Mouse (Mus musculus): ENCODE measurements around the gene Rhoa.

DNA sequence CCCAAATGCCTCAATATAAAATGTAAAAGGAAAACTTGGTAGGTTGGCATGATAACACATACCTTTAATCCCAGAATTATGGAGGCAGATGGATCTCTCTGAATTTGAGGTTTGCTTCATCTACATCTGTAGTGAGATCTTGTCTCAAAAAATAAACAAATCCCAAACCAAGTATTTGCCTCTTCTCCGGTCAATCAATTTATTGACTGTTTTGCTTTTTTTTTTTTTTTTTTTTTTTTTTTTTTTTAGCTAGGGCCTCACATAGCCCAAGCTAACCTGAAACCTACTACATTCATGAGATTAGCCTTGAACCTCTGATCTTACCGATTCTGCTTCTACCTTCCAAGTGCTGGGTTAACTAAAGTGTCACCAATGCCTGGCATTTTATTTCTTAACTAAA lies 16.6 kb upstream of the Rhoa start:
- TF ChIP-seq ZC3H11A (IDR thresholded peaks at IDR 0.05; ENCODE audit: borderline replicate concordance, low read depth, low read length) (no peak), HCFC1 (IDR thresholded peaks at IDR 0.05; ENCODE audit: borderline replicate concordance, insufficient read depth, low read length) (no peak), ZNF384 (IDR thresholded peaks at IDR 0.05; ENCODE audit: low read depth, low read length) (peak; percentile 64; the same call in 1 of the 2 replicates), MAFK (IDR thresholded peaks at IDR 0.05; ENCODE audit: insufficient read depth, low read depth, low read length) (no peak), CHD2 (IDR thresholded peaks at IDR 0.05; ENCODE audit: low read depth, low read length) (no peak)

All from ES-E14 (cell line).